Mouse (Mus musculus) thymus, adult 2 months (tissue): ENCODE measurements around the gene Rbm4b. TPM values are rescaled to one million over a fixed set of nuclear protein-coding genes. Genes with fewer than 3 reads are reported as not detected.

Experiments
- DNase-seq: peaks from one replicate; pipeline ENCODE4 v3.0.0; 2021
- H3K27ac ChIP-seq: fragments of 200-500 bp; 2 replicates; pipeline ENCODE4 v1.5.1; 2012; ENCODE audit warnings: low read length, control low read depth; ENCODE audit not compliant: control insufficient read depth, insufficient read depth
- H3K27me3 ChIP-seq: fragments of 200-500 bp; 2 replicates; pipeline ENCODE4 v1.6.1; 2012; ENCODE audit warnings: mild to moderate bottlenecking, low read length, moderate library complexity, mixed read lengths; ENCODE audit not compliant: control insufficient read depth, insufficient read depth
- H3K36me3 ChIP-seq: fragments of 200-500 bp; 2 replicates; pipeline ENCODE4 v1.6.1; 2012; ENCODE audit warnings: mild to moderate bottlenecking, low read length, moderate library complexity; ENCODE audit not compliant: control insufficient read depth, insufficient read depth
- H3K4me1 ChIP-seq: fragments of 200-500 bp; replicated peaks from 2 replicates; pipeline ENCODE4 v1.6.1; 2012; ENCODE audit warnings: low read length; ENCODE audit not compliant: control insufficient read depth, insufficient read depth
- H3K4me3 ChIP-seq: fragments of 200-500 bp; 2 replicates; pipeline ENCODE4 v1.5.1; 2012; ENCODE audit warnings: mild to moderate bottlenecking, low read length, control low read depth, moderate library complexity; ENCODE audit not compliant: control insufficient read depth, insufficient read depth
- CTCF ChIP-seq: fragments of 200-500 bp; IDR thresholded peaks from 2 replicates; pipeline ENCODE4 v1.5.1; 2012; ENCODE audit warnings: mild to moderate bottlenecking, control low read depth, low read length, moderate library complexity, borderline replicate concordance; ENCODE audit not compliant: control insufficient read depth, poor library complexity, insufficient read depth; ENCODE audit errors: extremely low read depth
- POLR2A ChIP-seq: fragments of 200-500 bp; IDR thresholded peaks from 2 replicates; pipeline ENCODE4 v1.6.1; 2012; ENCODE audit warnings: mild to moderate bottlenecking, low read length, control low read depth, moderate library complexity; ENCODE audit not compliant: control insufficient read depth, poor library complexity, insufficient read depth; ENCODE audit errors: extremely low read depth
- WGBS: fragments of 180-500 bp; shearing (Covaris S2); methylation state at CpG from one replicate; pipeline ENCODE4 v1.1.7; 2018; 5-methylcytosine and 5-hydroxymethylcytosine counted together
- polyA plus RNA-seq: library from polyadenylated mRNA; depleted of rRNA; stranded (reverse); fragments of >200 nt; gene quantifications from 2 replicates; pipeline ENCODE4 v1.2.3, GENCODE M21; 2012; rRNA removed

Gene Rbm4b
- 20.0 and 20.2 TPM in 2 replicates for polyA plus RNA-seq

- WGBS: under 1% methylated on average over 65 of the region's 65 CpGs
- peak; percentile 98 for DNase-seq
- Histone ChIP-seq H3K36me3 (no peaks in the 10 kb centered on the region), H3K4me1 (peaks cover 11% of the 10 kb centered on the region), H3K4me3 (peak within 1 kb of the TSS; percentile 71), H3K27ac (peak within 1 kb of the TSS; percentile 74), H3K27me3 (no peaks in the 10 kb centered on the region)
- TF ChIP-seq CTCF (peak; percentile 69; the same call in 1 of the 2 replicates), POLR2A (peak; percentile 81)
These were observed at the start of gene Rbm4b for GRCm38 (mm10) chr19:4756193-4756911. Gene Rbm4b, plus strand, starts transcription at chr19:4756497.

GRCm38 (mm10) chr19:4708765-4709164 lies 47.5 kb upstream of the Rbm4b start:
- no peak for TF ChIP-seq CTCF
- no peak for TF ChIP-seq POLR2A
- no peak for DNase-seq
- no peaks in the 10 kb centered on the region for H3K4me1 ChIP-seq
- no peaks in the 10 kb centered on the region for H3K36me3 ChIP-seq
- no peak overlapping the region for H3K4me3 ChIP-seq
- WGBS: 76% methylated on average over 10 of the region's 10 CpGs
- no peak overlapping the region for H3K27ac ChIP-seq
- H3K27me3 ChIP-seq: no peaks in the 10 kb centered on the region; the same call in 1 of the 2 replicates

GRCm38 (mm10) chr19:4711098-4711600 lies 45.1 kb upstream of the Rbm4b start, which contains the start of gene Sptbn2:
Gene Sptbn2, plus strand, starts transcription at chr19:4711167.
- WGBS: 59% methylated on average over 13 of the region's 13 CpGs
- Histone ChIP-seq H3K36me3 (no peaks in the 10 kb centered on the region), H3K4me3 (no peak within 1 kb of the TSS; the same call in 1 of the 2 replicates), H3K27me3 (no peaks in the 10 kb centered on the region; the same call in 1 of the 2 replicates), H3K27ac (no peak within 1 kb of the TSS), H3K4me1 (no peaks in the 10 kb centered on the region)
- DNase-seq: no peak
- TF ChIP-seq POLR2A (no peak), CTCF (no peak)

GRCm38 (mm10) chr19:4711601-4712155 lies 44.6 kb upstream of the Rbm4b start:
- WGBS: 4% methylated on average over 63 of the region's 65 CpGs
- no peaks in the 10 kb centered on the region for H3K36me3 ChIP-seq
- H3K27ac ChIP-seq: no peak overlapping the region
- no peak overlapping the region; the same call in 1 of the 2 replicates for H3K4me3 ChIP-seq
- H3K4me1 ChIP-seq: no peaks in the 10 kb centered on the region
- no peak for TF ChIP-seq CTCF
- no peak for TF ChIP-seq POLR2A
- no peaks in the 10 kb centered on the region; the same call in 1 of the 2 replicates for H3K27me3 ChIP-seq
- no peak for DNase-seq

GRCm38 (mm10) chr19:4712156-4712780 lies 44.0 kb upstream of the Rbm4b start:
- DNase-seq: no peak
- H3K27me3 ChIP-seq: no peaks in the 10 kb centered on the region; the same call in 1 of the 2 replicates
- no peak overlapping the region for H3K4me3 ChIP-seq
- 1% methylated on average over 60 of the region's 60 CpGs for WGBS
- TF ChIP-seq POLR2A (no peak), CTCF (no peak)
- H3K36me3 ChIP-seq: no peaks in the 10 kb centered on the region
- H3K4me1 ChIP-seq: no peaks in the 10 kb centered on the region
- no peak overlapping the region for H3K27ac ChIP-seq

- Histone ChIP-seq H3K4me1 (no peaks in the 10 kb centered on the region), H3K36me3 (no peaks in the 10 kb centered on the region), H3K4me3 (no peak overlapping the region), H3K27me3 (no peaks in the 10 kb centered on the region; the same call in 1 of the 2 replicates), H3K27ac (no peak overlapping the region)
- TF ChIP-seq POLR2A: no peak
- TF ChIP-seq CTCF: no peak
- no peak for DNase-seq
- 25% methylated on average over 13 of the region's 13 CpGs for WGBS
These were observed 43.3 kb upstream of the Rbm4b start for GRCm38 (mm10) chr19:4712781-4713526.

- Histone ChIP-seq H3K4me1 (0 out of 2 replicates have a peak, but pooled peaks cover 2% of the 10 kb centered on the region), H3K4me3 (no peak overlapping the region), H3K27ac (no peak overlapping the region), H3K27me3 (no peaks in the 10 kb centered on the region; the same call in 1 of the 2 replicates), H3K36me3 (no peaks in the 10 kb centered on the region)
- WGBS: 86% methylated on average over 3 of the region's 3 CpGs
- TF ChIP-seq CTCF (no peak), POLR2A (no peak)
- DNase-seq: no peak
These were observed 42.4 kb upstream of the Rbm4b start for GRCm38 (mm10) chr19:4713886-4714285.
